Mouse (Mus musculus): ENCODE results near the gene Bpgm.

Gene Bpgm

DNA sequence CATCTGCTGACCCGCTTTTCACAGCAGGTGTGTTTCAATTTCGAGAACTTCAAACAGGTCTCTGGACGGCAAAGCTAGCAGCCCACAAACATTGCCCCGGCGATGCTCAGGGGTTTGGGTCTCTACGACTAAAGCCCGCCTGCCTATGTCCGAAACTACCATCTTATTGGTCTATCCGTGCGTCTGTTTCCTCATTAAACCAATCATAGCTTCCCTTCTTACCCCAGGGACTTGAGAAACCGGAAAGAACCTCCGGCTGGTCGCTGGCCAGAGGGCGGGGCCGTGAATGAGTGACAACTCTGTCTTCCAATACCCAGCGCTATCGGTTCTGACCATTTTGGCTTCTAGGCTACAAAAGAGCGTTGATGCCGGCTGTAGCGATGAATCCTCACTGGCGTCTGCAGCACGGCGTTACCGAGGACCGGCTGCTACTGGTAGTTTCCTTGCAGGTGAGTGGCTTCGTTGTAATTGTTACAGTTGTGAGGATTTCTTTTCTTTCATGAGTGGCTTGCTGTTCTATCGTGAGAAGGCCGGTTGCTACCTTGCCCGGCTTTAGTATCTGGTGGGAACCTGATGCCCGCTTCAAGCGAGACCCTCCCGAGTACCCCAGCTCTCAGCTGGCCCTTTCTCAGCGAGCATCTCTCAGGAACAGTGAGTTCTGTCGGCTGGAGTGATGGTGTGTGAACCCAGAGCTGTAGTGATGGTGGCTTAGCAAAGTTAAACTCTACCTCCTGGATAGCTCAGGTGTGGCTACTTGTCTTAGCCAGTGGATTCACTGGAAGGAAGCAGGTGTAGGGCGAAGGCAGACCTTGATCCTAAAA, at the start of gene Bpgm:
TSS of gene Bpgm (plus strand) at position 234 of the 821 bp plus-strand sequence.
- DNase-seq = peak; percentile 99

DNA sequence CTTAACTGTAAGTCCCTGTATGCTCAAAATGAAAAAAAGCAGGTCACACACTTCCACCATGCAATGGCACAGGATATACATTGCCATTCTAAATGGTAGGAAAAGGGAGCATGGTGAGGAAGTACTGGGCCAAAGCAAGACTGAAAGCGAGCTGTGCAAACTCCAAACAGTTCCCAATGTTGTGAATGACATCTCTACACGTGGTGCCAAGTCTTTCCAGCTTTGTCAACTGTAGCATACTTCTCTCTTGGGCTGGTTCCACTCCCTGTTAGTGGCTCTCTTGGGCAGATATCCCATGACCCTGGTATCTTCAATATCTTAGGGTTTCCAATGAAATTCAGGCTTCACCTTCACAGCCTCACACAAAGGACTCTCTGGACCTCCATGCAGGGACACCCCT, 37.0 kb upstream of the Bpgm start:
- DNase-seq = no peak

DNA sequence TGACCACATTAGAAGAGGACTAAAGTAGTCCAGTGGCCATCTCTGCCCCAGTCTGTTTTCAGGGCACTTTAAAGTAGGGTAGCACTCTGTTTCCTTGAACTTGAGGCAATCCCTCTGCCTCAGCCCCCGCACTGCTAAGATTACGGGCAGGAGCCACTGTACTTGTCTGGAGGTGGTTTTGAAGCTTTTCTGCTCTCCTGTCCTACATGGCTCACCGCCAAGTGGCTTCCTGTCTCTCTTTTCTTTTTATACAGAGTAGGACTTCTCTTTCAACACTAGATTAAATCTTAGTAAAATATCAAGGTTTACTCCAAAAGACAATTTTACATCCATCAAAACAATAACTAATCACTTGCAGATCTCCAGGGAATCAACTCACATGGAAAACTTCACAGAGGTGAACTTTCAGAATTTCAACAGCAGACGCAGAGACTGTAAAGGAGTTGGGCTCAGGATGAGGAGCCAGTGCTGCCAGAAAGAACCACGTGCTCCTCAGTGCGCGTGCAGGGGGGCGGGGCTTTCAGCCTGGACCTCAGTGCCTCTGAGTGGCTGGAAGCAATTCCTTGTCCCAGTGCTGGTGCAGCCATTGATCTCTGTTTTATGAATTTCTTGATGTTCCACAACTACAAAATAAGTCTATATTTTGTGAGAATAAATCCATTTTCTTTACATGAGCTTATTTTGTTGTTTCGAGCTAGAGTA, 34.3 kb upstream of the Bpgm start:
- DNase-seq = no peak

DNA sequence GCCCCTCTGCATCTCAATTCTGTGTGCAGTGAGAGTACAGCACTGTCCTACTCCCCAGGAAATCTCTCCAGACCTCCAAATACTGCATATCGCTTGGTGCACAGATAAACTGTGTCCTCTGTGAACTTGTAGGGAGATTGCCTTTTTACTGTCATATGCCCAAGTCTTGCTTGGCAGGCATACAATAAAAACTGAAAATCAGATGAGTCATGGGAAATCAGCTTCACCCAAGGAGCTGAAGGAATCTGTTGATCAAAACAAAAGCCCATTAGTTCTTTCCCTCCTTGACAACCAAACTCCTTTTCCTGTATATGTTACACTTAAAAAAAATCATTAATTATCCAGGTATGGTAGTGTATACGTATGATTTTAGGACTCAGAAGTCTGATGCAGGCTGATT, 32.2 kb upstream of the Bpgm start:
- no peak for DNase-seq

DNA sequence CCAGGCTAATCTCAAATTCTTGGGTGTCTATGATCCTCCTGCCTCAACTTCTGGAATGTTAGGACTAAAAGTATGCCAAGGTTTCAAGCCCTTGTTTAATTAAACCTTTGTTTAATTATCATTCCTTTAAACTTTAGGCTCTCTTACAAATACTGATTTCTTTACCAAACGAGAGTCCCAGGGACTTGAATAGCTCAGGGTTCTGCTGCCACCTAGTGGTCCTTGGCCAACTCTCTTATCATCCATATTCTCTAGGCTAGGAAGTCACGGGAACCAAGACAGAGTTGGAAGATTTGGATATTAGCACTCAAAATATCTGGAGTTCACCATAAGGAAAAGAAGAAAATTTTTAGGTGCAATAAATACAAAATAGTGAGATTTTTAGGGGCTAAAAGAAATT, 28.0 kb upstream of the Bpgm start:
- DNase-seq = peak; percentile 28

DNA sequence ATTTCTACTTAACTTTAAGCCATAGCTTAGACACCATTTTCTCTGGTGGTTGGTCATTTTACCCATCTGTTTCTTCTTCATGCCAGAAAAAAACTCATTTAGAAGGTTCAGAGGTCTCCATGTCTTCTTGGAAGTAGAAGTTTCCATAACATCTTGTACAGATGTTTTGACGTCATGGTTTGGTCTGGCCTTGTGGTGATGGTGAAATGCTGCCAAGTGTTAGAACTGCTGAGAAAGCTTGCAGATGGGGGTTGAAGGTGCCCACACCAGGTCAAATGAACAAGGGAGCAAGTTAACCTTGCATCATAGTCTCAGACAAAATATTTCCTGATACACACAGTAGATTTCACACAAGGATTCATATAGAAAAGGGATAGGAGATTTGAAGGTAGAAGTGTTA, 27.3 kb upstream of the Bpgm start:
- no peak for DNase-seq

DNA sequence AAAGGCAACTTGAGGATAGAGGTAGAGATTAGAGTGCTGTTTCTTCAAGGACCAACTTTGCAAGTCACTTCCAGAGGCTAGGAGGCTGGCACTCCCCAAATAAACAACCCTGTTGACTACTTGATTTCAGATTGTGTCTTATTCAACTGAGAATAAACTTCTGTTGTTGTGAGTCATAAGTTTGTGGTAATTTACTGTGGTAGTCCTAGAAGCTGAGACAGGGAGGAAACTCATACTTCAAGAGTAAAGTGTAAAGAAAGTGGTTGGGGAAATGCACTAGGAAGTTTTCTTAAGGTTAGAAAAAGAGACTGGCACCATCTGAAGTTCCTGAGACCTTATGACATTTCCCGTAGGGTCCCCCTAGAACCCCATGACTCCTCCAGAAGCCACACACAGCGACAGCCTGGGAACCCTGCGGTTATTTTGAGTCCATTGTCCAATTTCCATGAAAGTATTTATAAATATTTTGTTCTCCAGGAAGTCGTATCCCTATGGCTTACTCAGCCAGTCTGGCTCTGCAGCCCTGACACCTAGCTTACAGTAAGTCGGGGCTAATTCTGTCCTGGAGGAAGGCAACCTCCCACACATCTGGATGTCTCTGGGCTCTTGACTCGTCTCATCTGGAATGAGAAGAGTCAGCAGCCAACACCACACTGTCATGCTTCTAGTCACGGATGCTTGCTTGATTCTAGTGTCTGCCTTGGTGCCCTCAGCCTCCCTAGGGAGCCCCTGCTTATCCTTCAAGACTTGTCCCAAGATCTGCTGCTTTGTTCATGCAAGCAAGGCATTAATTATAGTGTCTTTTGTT, 22.8 kb upstream of the Bpgm start:
- no peak for DNase-seq

DNA sequence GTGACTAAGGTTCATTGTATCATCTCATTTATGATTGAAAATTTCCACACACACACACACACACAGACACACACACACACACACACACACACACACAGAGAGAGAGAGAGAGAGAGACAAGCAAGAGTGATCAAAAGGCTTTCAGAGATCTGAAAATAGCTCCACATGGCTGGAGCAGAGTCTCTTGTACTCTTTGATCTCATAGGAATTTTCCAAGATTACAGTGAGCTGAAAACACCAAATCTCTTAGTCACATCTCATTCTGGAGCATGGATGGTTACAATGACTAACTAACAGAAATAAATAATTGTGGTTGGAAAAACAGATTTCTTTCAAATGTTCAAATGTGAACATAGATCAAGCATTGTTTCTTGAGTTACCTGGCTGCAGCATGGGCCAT, 16.6 kb upstream of the Bpgm start:
- DNase-seq = no peak

DNA sequence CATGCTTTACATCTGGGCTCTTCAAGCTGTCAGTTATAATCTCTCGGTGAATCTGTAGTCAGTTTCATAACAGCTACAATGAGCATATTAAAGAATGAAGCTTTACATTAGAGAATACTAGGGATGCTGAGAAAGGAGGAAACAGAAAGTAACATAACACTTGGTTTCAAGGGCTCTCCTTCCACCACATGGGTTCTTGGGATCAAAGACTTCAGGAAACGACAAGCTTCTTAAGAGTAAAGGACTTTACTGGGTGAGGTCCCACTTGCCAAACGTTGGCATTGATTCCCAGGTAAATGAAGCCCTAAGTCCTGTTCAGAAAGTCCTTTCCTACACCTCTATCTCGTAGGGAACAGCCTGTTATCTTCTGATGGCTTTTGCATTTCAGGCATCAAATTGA, 15.4 kb upstream of the Bpgm start:
- no peak for DNase-seq

DNA sequence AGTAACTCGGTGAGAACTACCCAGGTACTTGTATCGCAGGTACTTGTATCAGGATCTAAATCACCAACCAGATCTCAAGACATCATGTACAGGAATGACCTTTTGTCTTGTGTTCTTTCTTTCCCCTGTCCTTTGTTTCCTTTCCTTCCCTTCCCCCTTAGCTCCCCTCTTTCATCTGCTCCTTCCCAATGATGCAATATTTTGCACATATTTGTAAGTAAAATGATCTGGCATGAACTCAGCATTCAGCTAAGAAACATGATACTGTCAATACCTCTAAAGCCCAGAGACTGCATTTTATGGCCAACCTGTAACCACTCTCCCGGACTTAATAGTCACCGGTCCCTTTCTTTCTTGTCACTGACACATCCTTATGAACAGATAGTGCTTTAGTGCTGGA, 12.4 kb upstream of the Bpgm start:
- DNase-seq = no peak

DNA sequence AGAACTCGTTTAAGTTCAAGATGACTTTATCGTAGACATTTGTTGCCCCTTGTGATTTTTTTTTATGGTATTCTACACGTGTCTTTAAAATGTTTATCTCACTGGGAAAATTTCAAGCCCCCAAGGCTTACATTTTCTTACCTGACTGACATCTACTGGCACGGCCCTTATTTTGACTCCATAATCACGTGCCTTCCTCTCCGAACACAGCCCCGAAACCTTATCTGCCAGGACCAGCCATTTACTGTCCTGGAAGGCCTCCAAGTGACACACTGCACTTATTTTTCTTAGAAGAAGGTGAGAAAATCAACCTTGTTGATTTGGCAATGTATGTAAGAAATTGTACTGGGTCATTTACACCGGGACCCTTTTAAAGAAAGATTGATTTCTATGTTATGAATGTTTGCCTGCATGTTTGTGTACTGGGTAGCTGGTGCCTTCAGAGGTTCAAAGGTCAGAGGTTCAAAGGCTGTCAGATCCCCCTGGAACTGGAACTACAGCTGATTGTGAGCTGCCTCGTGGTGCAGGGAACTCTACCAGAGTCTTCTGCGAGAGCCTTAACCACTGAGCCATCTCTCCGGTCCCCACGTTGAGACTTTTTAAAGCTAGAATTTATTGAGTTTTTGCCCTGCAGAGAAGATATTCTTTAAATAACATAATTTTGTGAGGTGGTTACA, 4.4 kb upstream of the Bpgm start:
- DNase-seq = no peak

DNA sequence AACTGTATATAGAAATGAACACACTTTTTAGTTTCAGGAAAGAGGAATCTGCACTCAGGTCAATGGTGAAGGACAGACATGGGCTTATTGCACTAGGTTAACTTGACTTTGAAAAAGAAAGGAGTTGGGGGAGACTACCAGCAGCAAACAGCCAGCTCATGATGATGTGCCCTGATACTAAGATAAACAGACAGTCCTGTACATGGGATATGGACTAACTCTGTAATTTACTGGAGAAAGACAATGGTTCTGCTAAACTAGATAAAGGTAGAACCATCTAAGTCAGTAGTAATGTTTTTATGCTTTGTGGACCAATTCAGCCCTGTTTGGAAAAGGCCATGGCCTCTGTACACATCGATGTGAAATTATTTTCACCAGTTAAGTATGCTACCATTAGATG, 2.7 kb upstream of the Bpgm start:
- no peak for DNase-seq

DNA sequence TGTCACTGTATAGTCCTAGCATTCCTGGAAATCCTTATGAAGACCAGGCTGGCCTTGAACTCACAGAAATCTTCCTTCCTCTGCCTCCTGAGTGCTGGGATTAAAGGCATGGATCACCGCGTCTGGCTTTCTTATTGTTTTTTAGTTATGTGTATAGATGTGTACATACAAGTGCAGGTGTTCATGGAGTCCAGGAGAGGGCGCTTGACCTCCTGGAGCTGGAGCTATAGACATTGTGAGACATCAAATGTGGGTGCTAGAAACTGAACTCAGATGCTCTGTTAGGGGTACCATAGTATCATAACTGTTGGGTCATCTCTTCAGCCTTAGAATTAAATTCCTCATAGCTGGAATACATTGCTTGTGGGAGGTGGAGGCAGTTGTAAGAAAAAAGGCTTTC, 2.0 kb upstream of the Bpgm start:
- no peak for DNase-seq

DNA sequence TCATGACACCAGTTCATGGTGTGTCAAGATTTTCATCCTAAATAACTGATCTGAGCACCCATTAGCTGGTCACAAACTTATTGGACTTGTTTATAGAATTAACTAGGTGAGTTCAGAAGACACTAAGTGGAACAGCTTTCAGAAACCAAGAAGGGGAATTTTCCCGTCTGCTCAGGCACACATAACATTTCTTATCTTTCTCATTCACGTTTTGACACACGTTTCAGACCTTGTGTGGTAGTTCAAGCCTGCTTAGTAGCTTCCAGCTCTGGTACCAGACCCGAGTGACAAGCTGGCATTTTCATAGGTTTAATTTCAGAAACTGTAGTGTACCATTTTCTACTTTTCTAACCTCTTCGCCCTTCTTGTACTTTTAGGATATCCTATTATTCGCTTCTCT, 616 bp upstream of the Bpgm start:
- no peak for DNase-seq

DNA sequence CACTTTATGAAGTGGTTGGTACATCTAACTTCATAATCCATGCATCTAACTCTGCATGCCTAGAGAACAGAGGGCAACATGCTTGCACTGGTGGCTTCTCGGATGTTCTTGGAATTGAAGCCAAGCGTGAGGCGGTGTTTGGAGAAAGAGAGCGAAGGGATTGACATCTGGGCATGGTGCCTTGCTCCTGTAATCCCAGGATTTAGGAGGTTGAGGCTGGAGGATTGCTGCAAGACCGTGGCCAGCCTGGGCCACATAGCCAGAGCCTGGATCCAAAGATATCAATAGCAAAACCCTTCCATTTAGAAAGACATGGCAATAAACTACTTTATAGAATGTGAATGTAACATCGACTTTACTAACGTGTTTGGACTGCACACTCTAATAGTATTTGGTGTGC, 2.0 kb downstream of the Bpgm start:
- no peak for DNase-seq

DNA sequence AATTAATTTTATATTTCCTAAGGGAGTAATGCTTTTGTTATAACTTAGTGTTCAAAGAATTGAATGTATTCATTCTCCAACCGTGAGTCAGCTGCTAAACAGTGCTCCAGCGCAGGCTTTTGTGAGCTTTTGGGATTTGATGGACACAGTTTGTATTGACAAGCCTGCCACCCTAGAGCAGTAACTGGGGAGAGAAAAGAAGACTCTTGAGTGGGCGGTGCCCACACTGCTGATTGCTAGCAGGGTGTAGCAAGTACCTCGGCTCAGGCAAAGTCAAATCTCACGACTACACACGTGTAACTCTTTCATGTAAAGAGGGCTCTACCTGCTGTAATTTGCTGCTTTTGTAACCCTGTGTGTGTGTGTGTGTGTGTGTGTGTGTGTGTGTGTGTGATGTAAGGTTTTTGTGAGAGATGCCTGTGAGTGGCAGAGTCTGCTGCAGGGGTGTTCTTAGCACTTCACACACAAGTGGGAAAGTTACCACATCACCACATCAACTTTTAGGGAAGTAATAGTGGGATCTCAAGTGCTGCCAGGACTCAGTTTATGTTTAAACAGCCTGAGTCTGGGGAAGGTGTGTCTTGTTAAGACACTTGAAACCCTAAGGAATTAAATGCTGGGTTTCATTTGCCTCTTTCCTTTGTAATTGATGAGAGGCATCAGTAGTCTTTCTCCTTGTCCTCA, 2.8 kb downstream of the Bpgm start:
- no peak for DNase-seq

DNA sequence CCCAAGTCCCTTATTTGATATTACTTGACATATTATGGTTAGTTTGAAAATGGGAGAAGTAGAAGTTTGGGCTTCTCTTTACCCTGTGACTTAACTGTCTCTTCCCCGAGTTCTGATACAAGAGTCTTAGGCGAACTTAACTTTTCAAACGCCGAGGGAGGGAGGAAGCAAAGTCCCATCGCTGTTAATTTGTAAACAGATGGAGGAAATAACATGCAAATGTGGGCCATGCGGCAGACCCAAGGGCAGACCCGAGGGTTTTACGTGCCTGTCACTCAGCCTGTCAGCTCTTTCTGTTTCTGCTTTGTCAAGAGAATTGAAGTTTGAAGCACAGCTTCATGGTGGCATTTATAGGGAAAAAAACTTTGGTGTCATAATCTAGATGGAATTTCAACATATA, 3.5 kb downstream of the Bpgm start:
- no peak for DNase-seq

DNA sequence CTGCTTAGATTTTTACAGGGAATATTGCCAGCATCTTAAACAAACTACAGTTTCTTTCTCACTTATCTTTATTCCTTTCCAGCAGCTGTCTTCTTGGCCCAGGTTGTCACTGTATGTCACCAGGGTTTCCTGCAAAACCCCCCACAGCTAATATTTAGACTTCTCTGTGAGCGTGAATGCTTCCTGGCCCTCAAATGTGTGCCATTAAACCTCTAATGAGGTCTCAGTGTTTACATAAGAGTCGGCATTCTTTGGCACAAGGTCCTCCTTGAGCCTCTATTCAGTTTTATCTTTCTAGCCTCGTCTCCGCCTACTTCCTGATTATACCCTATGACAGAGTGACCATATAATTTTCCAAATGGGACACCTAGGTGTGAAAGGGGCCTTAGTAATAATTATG, 4.7 kb downstream of the Bpgm start:
- DNase-seq = no peak

DNA sequence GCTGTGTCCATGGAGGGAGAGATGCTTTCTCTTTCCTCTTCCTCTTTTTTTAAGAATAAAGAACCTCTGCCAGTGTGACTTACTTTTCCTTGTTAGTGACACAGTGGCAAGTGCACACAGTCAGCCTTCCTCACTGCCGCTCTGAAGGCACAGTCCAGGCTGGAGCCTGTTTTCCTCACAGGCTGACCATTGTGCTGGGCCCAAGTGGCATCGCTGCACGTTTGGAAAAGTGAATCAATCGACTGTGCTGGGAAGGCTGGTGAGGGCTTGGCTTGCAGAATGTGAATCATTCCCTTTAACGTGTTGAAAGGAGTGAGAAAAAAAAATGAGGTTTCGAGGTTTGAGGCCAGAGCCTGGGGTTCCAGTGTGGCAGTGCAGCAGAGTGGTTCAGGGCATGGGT, 5.3 kb downstream of the Bpgm start:
- no peak for DNase-seq

DNA sequence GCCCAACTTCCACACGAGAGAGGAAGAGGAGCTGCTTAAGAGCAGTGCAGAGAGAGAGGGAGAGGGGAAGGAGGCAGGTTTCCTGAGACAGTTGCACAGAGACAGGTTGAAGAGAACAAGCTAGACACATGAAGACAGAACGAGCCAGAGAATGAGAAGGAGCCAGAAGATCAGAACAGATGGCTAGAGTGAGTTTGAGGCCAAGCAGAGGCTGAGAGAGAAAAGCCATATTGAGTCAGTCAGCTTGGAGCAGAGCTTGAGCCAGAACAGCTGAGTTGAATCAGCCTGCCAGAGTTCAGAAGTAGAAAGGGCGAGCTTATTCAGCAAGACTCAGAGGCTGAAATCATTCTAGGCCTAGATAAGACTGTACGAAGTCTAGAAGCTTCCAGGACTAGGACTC, 6.8 kb downstream of the Bpgm start:
- DNase-seq = no peak

DNA sequence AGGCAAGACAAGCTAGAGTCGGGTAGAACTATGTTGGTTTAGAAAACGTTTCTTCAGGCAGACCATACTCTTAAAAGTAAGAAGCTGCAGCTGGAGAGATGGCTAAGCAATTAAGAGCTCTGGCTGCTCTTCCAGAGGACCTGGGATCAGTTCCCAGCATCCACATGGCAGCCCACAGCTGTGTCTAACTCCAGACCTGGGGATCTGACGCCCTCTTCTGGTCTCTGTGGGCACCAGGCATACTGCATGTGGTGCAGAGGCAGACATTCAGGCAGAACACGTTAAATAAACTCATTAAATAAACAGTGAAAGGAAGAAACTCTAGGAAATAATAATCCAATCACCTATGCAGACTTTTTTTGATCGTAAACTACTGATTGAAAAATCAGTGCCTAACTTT, 7.4 kb downstream of the Bpgm start:
- DNase-seq = no peak

DNA sequence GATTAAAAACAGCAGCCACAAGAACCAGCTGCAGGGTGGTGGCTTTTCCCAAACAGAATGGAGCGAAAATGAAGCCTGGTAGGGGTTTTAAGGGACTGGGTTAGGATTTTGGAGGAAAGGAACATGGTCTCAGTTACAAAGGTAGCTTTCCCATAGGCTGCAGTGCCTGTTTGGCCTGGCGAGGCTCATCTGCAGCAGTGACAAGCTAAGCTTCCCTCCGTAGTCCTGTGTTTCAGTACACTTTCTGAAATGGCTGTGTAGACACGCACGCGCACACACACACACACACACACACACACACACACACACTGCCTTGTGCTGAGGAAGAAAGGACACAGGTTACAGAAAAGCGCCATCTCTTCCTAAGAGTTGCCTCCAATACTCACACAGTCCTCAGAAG, 7.8 kb downstream of the Bpgm start:
- no peak for DNase-seq
